Mouse (Mus musculus): Measurements from ENCODE around the gene Olfr568. TPM values are rescaled to one million over a fixed set of nuclear protein-coding genes. Genes with fewer than 3 reads are reported as not detected.

Olfr568 gene
- polyA plus RNA-seq, 1 experiment from 2014 or later: not detected

Other genes with a start within 250 kb of the Olfr568 start
- not detected in 2 replicates for gene Olfr554, start 238.7 kb upstream of the Olfr568 start, polyA plus RNA-seq (2015; fragmentation: Nextera tagmentation; extraction: Ambion mirVana)
- not detected in 2 replicates for gene Olfr555, start 218.3 kb upstream of the Olfr568 start, polyA plus RNA-seq (2015; fragmentation: Nextera tagmentation; extraction: Ambion mirVana)
- gene Olfr556, start 212.2 kb upstream of the Olfr568 start, polyA plus RNA-seq (2015; fragmentation: Nextera tagmentation; extraction: Ambion mirVana): not detected in 2 replicates
- gene Trim68, start 189.8 kb upstream of the Olfr568 start, polyA plus RNA-seq (2015; fragmentation: Nextera tagmentation; extraction: Ambion mirVana): 11.3 and 13.6 TPM in 2 replicates
- gene Olfr557, start 181.2 kb upstream of the Olfr568 start, polyA plus RNA-seq (2015; fragmentation: Nextera tagmentation; extraction: Ambion mirVana): not detected in 2 replicates
- gene Olfr558, start 174.9 kb upstream of the Olfr568 start, polyA plus RNA-seq (2015; fragmentation: Nextera tagmentation; extraction: Ambion mirVana): 0.51 and 0.74 TPM in 2 replicates
- gene Olfr33, start 158.1 kb upstream of the Olfr568 start, polyA plus RNA-seq (2015; fragmentation: Nextera tagmentation; extraction: Ambion mirVana): not detected in 2 replicates
- not detected in 2 replicates for gene Olfr559, start 149.6 kb upstream of the Olfr568 start, polyA plus RNA-seq (2015; fragmentation: Nextera tagmentation; extraction: Ambion mirVana)
- not detected in 2 replicates for gene Olfr560, start 117.8 kb upstream of the Olfr568 start, polyA plus RNA-seq (2015; fragmentation: Nextera tagmentation; extraction: Ambion mirVana)
- 0.15 and 0.33 TPM in 2 replicates for gene Olfr78, start 117.7 kb upstream of the Olfr568 start, polyA plus RNA-seq (2015; fragmentation: Nextera tagmentation; extraction: Ambion mirVana)
- not detected in 2 replicates for gene Olfr561, start 105.9 kb upstream of the Olfr568 start, polyA plus RNA-seq (2015; fragmentation: Nextera tagmentation; extraction: Ambion mirVana)
- gene Olfr564, start 73.6 kb upstream of the Olfr568 start, polyA plus RNA-seq (2015; fragmentation: Nextera tagmentation; extraction: Ambion mirVana): not detected in 2 replicates
- gene Olfr566, start 18.4 kb upstream of the Olfr568 start, polyA plus RNA-seq (2015; fragmentation: Nextera tagmentation; extraction: Ambion mirVana): not detected in 2 replicates
- not detected in 2 replicates for gene Olfr569, start 13.8 kb downstream of the Olfr568 start, polyA plus RNA-seq (2015; fragmentation: Nextera tagmentation; extraction: Ambion mirVana)
- not detected in 2 replicates for gene Olfr570, start 17.5 kb downstream of the Olfr568 start, polyA plus RNA-seq (2015; fragmentation: Nextera tagmentation; extraction: Ambion mirVana)
- gene Olfr571, start 40.4 kb downstream of the Olfr568 start, polyA plus RNA-seq (2015; fragmentation: Nextera tagmentation; extraction: Ambion mirVana): not detected in 2 replicates
- not detected in 2 replicates for gene Olfr572, start 47.3 kb downstream of the Olfr568 start, polyA plus RNA-seq (2015; fragmentation: Nextera tagmentation; extraction: Ambion mirVana)
- gene Olfr573-ps1, start 65.5 kb downstream of the Olfr568 start, polyA plus RNA-seq (2015; fragmentation: Nextera tagmentation; extraction: Ambion mirVana): not detected in 2 replicates
- not detected in 2 replicates for gene Olfr574, start 71.3 kb downstream of the Olfr568 start, polyA plus RNA-seq (2015; fragmentation: Nextera tagmentation; extraction: Ambion mirVana)
- not detected in 2 replicates for gene Olfr575, start 81.7 kb downstream of the Olfr568 start, polyA plus RNA-seq (2015; fragmentation: Nextera tagmentation; extraction: Ambion mirVana)
- not detected in 2 replicates for gene Olfr576, start 85.5 kb downstream of the Olfr568 start, polyA plus RNA-seq (2015; fragmentation: Nextera tagmentation; extraction: Ambion mirVana)
- not detected in 2 replicates for gene Olfr577, start 98.8 kb downstream of the Olfr568 start, polyA plus RNA-seq (2015; fragmentation: Nextera tagmentation; extraction: Ambion mirVana)
- gene Olfr578, start 112.2 kb downstream of the Olfr568 start, polyA plus RNA-seq (2015; fragmentation: Nextera tagmentation; extraction: Ambion mirVana): not detected in 2 replicates
- not detected in 2 replicates for gene Olfr582, start 160.9 kb downstream of the Olfr568 start, polyA plus RNA-seq (2015; fragmentation: Nextera tagmentation; extraction: Ambion mirVana)
- not detected in 2 replicates for gene Olfr583, start 174.2 kb downstream of the Olfr568 start, polyA plus RNA-seq (2015; fragmentation: Nextera tagmentation; extraction: Ambion mirVana)
- gene Olfr584, start 204.8 kb downstream of the Olfr568 start, polyA plus RNA-seq (2015; fragmentation: Nextera tagmentation; extraction: Ambion mirVana): not detected in 2 replicates
- not detected in 2 replicates for gene Olfr585, start 220.6 kb downstream of the Olfr568 start, polyA plus RNA-seq (2015; fragmentation: Nextera tagmentation; extraction: Ambion mirVana)
- not detected in 2 replicates for gene Olfr586, start 248.5 kb downstream of the Olfr568 start, polyA plus RNA-seq (2015; fragmentation: Nextera tagmentation; extraction: Ambion mirVana)

Measured in heart, embryonic 15.5 days (tissue).